Mouse (Mus musculus) 416B (cell line): ENCODE measurements around the gene Zfp39.

Source experiments
- DNase-seq: peaks from one replicate; pipeline ENCODE4 v3.0.0; 2011; ENCODE audit warnings: low read depth

The Zfp39 gene

GRCm38 (mm10) chr11:58903511-58904409 lies at the start of gene Zfp39:
TSS of gene Zfp39 (minus strand) at chr11:58904225.
- peak; percentile 96 for DNase-seq

DNA sequence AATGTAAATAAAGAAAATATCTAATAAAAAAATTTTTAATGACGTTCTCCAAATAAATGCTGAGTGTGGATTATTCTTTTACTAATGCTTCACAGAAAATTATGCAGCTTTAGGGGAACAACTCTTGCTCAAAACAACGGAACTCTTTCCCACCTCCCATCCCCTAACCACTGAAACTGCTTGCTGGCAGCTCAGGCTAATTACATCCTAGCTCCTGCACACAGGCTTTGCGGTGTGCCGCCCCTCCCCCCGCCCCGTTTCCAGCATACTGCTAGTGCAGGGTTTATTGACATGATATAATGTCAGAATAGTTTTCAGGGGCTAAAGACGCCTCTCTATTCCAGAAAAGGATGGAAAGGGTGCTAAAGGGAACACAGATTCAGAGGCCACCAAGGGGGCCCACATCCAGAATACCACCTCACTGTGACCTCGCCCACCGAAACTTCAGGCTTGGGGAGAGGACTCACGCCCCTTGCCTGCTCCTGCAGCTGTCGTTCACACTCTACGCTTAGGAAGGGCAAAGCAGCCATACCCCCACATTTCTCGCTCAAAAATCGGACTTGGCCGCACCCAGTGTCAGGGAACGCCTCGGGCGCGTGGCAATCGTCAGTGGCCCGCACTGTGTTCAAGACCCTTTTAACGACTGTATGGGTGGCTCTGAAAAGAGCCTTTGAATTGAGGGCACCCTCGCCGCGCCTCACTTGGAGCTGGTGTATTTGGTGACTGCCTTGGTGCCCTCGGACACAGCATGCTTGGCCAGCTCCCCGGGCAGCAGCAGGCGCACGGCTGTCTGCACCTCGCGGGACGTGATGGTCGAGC lies 49.5 kb upstream of the Zfp39 start:
- peak; percentile 72 for DNase-seq

DNA sequence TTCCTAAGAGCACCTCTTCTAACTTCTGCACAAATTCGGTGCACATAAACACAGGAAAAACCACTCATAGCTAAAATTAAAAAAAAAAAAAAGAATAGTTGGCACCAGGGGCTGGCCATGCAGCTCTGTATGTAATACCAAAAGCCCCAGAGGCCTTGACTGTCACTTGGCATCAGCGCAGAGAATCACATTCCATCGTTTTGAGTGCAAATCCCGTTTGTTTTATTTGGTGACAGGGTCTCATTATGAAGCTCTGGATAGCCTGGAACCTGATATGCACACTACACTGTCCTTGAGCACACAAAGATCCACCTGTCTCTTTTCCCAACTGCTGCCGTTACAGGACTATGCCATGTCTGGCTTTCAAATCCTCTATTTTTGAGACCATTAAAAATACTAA lies 47.2 kb upstream of the Zfp39 start:
- no peak for DNase-seq

DNA sequence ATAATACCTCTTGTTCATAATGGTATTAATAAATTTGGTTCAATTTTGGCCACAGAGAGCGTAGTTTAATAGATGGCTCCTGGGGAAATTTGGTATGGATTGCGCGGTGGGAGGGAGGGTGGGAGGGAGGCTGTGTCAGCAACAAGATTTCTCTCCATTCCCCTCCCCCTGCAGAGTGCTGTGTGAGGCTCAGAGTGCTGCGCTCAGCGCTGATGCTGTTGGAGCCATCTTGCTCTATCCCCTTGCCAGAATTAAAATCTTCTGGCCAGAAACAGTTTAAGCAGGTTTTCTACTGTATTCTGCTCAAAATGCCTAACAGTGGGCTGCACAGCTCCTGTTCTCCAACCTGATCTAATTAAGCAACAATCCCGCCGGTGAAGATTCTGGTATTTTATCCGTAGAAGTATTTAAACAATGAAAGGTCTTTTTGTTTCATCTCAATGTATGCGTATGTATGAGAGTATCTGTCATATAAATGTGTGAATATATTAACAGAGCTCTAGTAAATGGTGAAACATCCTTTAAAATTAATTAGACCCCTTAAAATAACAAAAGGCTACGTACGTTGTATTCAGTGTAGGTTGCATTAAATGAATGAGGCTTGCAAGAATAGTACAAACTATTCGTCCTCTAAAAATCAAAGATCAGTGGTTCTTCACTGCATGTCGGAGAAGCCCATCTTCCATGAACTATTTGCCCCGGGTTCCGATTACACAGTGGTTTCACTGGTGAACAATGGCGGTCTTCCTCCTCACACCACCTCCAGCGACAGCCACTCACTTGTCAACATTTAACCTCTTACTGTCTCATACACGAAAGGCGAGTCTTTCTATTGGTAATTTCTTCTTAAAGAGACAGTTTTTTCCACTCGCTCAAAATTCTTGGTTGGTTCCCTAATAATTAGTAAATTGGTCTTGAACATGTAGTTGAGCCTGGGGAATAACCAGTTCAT lies 45.7 kb upstream of the Zfp39 start:
- no peak for DNase-seq

GRCm38 (mm10) chr11:58948542-58949479 lies 44.8 kb upstream of the Zfp39 start, which contains the start of gene Hist3h2ba:
TSS of gene Hist3h2ba (plus strand) at chr11:58948920.
- DNase-seq: no peak

- DNase-seq: no peak
Measured at GRCm38 (mm10) chr11:58947798-58948528, 43.9 kb upstream of the Zfp39 start.

GRCm38 (mm10) chr11:58947306-58947705 lies 43.3 kb upstream of the Zfp39 start:
- no peak for DNase-seq

- no peak for DNase-seq
Measured at GRCm38 (mm10) chr11:58944136-58944535, 40.1 kb upstream of the Zfp39 start.

DNA sequence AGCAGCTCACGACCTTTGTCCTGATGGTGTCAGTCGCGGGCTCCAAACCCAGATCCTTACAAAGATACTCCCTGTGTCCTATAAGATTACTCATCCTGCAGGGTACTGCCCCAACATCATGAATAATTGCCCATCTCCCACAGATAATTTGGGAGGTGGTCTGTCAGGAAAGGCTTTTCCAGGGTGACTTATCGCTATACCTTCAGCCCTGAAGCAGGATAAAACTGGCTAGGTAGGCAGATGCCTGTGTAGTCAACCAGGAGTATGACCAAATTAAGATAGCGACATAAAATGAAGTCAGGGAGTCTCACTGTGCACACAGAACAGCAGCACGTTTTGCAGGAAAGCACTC lies 35.0 kb upstream of the Zfp39 start:
- no peak for DNase-seq

- peak; percentile 89 for DNase-seq
Measured at GRCm38 (mm10) chr11:58938322-58939087, 34.5 kb upstream of the Zfp39 start, which contains the start of gene Rnf187. TSS of gene Rnf187 (minus strand) at chr11:58938916.

GRCm38 (mm10) chr11:58937909-58938308 lies 33.9 kb upstream of the Zfp39 start:
- DNase-seq: no peak

DNA sequence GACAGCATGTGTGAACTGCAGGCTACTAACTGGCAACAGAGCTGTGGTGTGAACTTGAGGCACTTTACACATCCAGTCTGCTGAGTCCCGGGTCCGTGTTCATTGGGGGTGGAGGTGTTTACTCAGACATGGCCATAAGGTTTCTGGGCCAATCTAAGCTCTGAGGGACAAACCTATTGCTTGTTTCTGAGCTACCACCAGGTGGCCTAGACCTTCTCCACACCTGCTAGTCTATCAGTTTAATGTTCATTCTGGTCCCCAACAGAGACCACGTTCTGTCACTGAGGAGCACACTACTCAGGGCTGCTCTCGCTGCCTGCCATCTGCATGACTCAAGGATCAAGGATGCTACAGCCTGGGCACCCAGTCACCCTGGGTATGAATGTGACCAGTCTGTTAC lies 27.6 kb upstream of the Zfp39 start:
- peak; percentile 35 for DNase-seq

DNA sequence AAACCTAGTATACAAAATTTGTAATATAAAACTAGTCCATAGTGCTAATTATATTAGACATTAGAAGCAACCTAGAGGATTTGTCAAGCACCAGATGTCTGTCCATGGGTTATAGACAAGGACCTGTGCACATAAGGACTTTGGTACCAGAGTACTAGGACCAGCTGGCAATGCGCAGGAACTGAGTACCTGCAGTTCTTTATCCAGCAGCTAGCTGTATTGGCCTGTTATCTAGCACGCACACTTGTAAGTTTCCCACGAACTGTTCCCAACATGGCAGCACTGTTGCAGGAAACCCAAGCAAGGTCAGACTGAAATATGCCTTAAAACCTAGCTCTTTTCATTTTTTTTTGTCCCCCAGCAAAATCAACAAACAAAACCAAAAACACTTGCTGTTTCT lies 26.2 kb upstream of the Zfp39 start:
- DNase-seq: no peak

GRCm38 (mm10) chr11:58929641-58930040 lies 25.6 kb upstream of the Zfp39 start:
- no peak for DNase-seq

DNA sequence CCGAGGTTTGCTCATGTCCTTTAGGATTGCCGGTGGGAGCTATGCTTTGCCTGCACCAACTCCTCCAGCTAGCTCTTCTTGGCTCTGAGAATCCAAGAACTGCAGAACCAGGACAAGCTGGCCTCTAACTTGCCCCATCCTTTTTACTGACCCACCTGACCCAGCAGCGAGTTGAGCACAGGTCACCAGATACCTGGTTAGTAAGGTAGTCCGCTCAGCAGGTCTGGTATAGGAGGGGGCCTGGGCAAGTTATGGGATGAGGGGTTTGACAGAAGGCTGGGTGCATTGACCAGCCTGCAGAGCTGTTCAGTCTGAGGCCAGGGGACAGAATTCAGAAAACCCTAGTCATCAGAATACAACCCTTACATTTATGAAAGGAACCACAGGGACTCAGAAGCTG lies 25.0 kb upstream of the Zfp39 start:
- no peak for DNase-seq

DNA sequence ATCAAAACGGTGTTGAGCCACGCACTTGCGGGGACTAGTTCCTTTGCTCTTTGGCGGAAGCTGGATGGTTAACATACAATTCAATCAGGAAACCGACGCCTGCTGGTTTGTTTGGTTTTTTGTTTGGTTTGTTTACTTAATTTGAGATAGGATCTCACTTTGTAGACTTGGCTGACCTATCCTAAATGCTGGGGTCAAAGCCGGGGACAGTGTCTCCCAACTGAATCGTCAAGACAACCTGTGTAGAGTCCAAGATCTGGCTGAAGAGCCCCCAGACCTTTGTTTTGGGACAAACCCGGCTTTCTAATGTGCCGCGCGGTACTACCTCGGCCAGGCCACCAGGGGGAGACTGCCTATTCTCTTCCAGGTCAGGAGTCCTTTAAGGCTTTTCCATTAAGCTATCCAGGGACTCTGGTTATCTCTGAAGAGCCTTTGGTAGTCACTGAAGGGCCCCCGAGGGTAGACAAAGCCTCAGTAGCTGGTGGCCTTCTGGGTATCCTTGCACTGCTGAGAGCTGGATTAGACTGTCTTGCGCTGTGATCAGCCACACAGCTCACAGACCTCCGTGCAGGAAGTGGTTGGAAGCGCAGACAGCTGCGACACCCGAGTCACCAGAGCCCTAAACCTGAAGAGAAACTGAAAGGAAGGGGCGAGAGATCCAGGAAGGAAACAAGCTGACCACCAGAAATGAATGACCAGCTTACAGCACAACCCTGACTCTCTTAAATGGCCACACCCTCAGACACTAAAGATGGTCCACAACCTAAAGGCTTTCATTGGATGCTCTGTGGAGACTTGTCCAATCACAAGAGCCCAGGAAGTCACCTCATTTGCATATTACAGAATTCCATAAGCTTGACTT lies 24.0 kb upstream of the Zfp39 start:
- DNase-seq: peak; percentile 98

DNA sequence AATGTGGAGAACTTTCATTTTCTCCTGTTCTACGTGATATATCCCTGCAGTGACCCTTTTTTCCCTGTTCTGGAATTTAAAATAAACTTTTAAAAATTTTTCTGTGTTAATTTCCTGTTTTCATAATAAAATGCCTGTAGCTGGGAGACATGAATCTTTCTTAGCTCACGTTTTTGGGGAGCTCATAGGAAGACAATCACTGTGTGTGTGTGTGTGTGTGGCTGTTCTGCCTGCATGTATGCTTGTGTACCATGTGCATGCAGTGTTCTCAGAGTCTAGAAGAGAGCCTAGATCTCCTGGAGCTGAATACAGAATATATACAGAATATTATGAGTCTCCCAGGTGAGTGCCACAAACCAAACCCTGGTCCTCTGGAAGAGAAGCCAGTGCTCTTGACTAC lies 23.0 kb upstream of the Zfp39 start:
- no peak for DNase-seq

GRCm38 (mm10) chr11:58926651-58927050 lies 22.6 kb upstream of the Zfp39 start:
- no peak for DNase-seq
